Mouse (Mus musculus) hindbrain, embryonic 14.5 days (tissue): ENCODE measurements at regions not wholly inside any gene's neighbourhood (a gene's known extent, or its start where the extent isn't known, plus 50 kb on each side); places are given as distances from the start of the nearest gene placed in this dataset.

ENCODE experiments used
- ATAC-seq: fragments of 200-750 bp; cut with Nextera tagmentation; 2 replicates; pipeline ENCODE4 v1.8.0; 2017; ENCODE audit warnings: moderate number of reproducible peaks, mild to moderate bottlenecking, moderate TSS enrichment, moderate library complexity; ENCODE audit not compliant: low FRiP score
- DNase-seq: peaks from one replicate; pipeline ENCODE4 v3.0.0-alpha.2; 2015; ENCODE audit warnings: low spot score
- H3K27ac ChIP-seq: fragments of 300-500 bp; sonication (generic); 2 replicates; pipeline ENCODE4 v1.5.1; 2014; ENCODE audit warnings: mild to moderate bottlenecking, moderate library complexity
- H3K27me3 ChIP-seq: fragments of 300-500 bp; sonication (generic); 2 replicates; pipeline ENCODE4 v1.6.1; 2014; ENCODE audit warnings: mild to moderate bottlenecking, low read length, mixed read lengths; ENCODE audit not compliant: control insufficient read depth, insufficient read depth
- H3K36me3 ChIP-seq: fragments of 300-500 bp; sonication (generic); replicated peaks from 2 replicates; pipeline ENCODE4 v1.6.1; 2014; ENCODE audit not compliant: control insufficient read depth, insufficient read depth
- H3K4me1 ChIP-seq: fragments of 300-500 bp; sonication (generic); replicated peaks from 2 replicates; pipeline ENCODE4 v1.6.1; 2014; ENCODE audit warnings: antibody characterized with exemption, low read length, mixed read lengths; ENCODE audit not compliant: control insufficient read depth, insufficient read depth
- H3K4me2 ChIP-seq: fragments of 300-500 bp; sonication (generic); replicated peaks from 2 replicates; pipeline ENCODE4 v1.6.1; 2014; ENCODE audit warnings: mild to moderate bottlenecking, moderate library complexity
- H3K4me3 ChIP-seq: fragments of 300-500 bp; sonication (generic); replicated peaks from 2 replicates; pipeline ENCODE4 v1.5.1; 2014; ENCODE audit warnings: mild to moderate bottlenecking, low read length
- H3K9ac ChIP-seq: fragments of 300-500 bp; sonication (generic); 2 replicates; pipeline ENCODE4 v1.6.1; 2014
- H3K9me3 ChIP-seq: fragments of 300-500 bp; sonication (generic); 2 replicates; pipeline ENCODE4 v1.6.1; 2016; ENCODE audit warnings: low read length; ENCODE audit not compliant: control insufficient read depth
- WGBS: fragments of 180-500 bp; shearing (Covaris S2); extraction: QIAGEN DNeasy Blood & Tissue Kit; methylation state at CpG from one replicate; pipeline ENCODE4 v1.1.7; 2014; 5-methylcytosine and 5-hydroxymethylcytosine counted together

- no peaks in the 10 kb centered on the region for H3K9me3 ChIP-seq
- no peak overlapping the region for H3K9ac ChIP-seq
- 0 out of 2 replicates have a peak, but pooled peaks cover 2% of the 10 kb centered on the region for H3K4me1 ChIP-seq
- no peak overlapping the region for H3K4me2 ChIP-seq
- no peak overlapping the region for H3K4me3 ChIP-seq
- no peak overlapping the region; the same call in 1 of the 2 replicates for H3K27ac ChIP-seq
- 51% methylated on average over 5 of the region's 5 CpGs for WGBS
- DNase-seq (no peak), ATAC-seq (no peak)
- H3K27me3 ChIP-seq = no peaks in the 10 kb centered on the region
- H3K36me3 ChIP-seq = no peaks in the 10 kb centered on the region
Observed at GRCm38 (mm10) chr17:4472412-4472811, 521.7 kb upstream of the Arid1b start.

GRCm38 (mm10) chr17:4474350-4474749 lies 519.8 kb upstream of the Arid1b start:
- Histone ChIP-seq H3K4me3 (no peak overlapping the region), H3K27me3 (no peaks in the 10 kb centered on the region), H3K4me1 (0 out of 2 replicates have a peak, but pooled peaks cover 2% of the 10 kb centered on the region), H3K36me3 (no peaks in the 10 kb centered on the region), H3K9ac (no peak overlapping the region), H3K4me2 (no peak overlapping the region), H3K27ac (no peak overlapping the region), H3K9me3 (no peaks in the 10 kb centered on the region)
- DNase-seq (no peak), ATAC-seq (no peak)
- 67% methylated on average over 5 of the region's 5 CpGs for WGBS

GRCm38 (mm10) chr17:4475665-4476064 lies 518.5 kb upstream of the Arid1b start:
- Histone ChIP-seq H3K36me3 (no peaks in the 10 kb centered on the region), H3K4me2 (no peak overlapping the region), H3K9ac (no peak overlapping the region), H3K4me1 (0 out of 2 replicates have a peak, but pooled peaks cover 2% of the 10 kb centered on the region), H3K27ac (no peak overlapping the region), H3K27me3 (no peaks in the 10 kb centered on the region), H3K9me3 (no peaks in the 10 kb centered on the region), H3K4me3 (no peak overlapping the region)
- WGBS = 90% methylated on average over 3 of the region's 3 CpGs
- no peak for ATAC-seq
- DNase-seq = no peak

GRCm38 (mm10) chr17:4494392-4494791 lies 499.7 kb upstream of the Arid1b start:
- DNase-seq (no peak), ATAC-seq (no peak)
- peaks cover 12% of the 10 kb centered on the region for H3K4me1 ChIP-seq
- no peaks in the 10 kb centered on the region for H3K27me3 ChIP-seq
- H3K36me3 ChIP-seq = no peaks in the 10 kb centered on the region
- no peak overlapping the region for H3K4me3 ChIP-seq
- WGBS = 96% methylated on average over 2 of the region's 2 CpGs
- H3K9ac ChIP-seq = no peak overlapping the region
- H3K9me3 ChIP-seq = no peaks in the 10 kb centered on the region
- no peak overlapping the region for H3K4me2 ChIP-seq
- H3K27ac ChIP-seq = no peak overlapping the region

- Histone ChIP-seq H3K36me3 (no peaks in the 10 kb centered on the region), H3K4me1 (peaks cover 8% of the 10 kb centered on the region), H3K4me3 (no peak overlapping the region), H3K9me3 (no peaks in the 10 kb centered on the region), H3K27ac (no peak overlapping the region), H3K9ac (no peak overlapping the region), H3K27me3 (no peaks in the 10 kb centered on the region), H3K4me2 (no peak overlapping the region)
- no peak for ATAC-seq
- 59% methylated on average over 5 of the region's 5 CpGs for WGBS
- no peak for DNase-seq
Observed at GRCm38 (mm10) chr17:4500504-4500903, 493.6 kb upstream of the Arid1b start.

- Histone ChIP-seq H3K4me1 (peaks cover 8% of the 10 kb centered on the region), H3K9me3 (no peaks in the 10 kb centered on the region), H3K27me3 (no peaks in the 10 kb centered on the region), H3K4me3 (no peak overlapping the region), H3K9ac (no peak overlapping the region), H3K27ac (no peak overlapping the region), H3K36me3 (no peaks in the 10 kb centered on the region), H3K4me2 (no peak overlapping the region)
- DNase-seq = no peak
- WGBS = 80% methylated on average over 1 of the region's 1 CpGs
- ATAC-seq = no peak
Observed at GRCm38 (mm10) chr17:4501029-4501428, 493.1 kb upstream of the Arid1b start.

GRCm38 (mm10) chr17:4504951-4505350 lies 489.2 kb upstream of the Arid1b start:
- ATAC-seq (no peak), DNase-seq (no peak)
- H3K27ac ChIP-seq = no peak overlapping the region
- no peak overlapping the region for H3K4me3 ChIP-seq
- H3K4me1 ChIP-seq = no peaks in the 10 kb centered on the region
- H3K9ac ChIP-seq = no peak overlapping the region
- 67% methylated on average over 6 of the region's 6 CpGs for WGBS
- no peaks in the 10 kb centered on the region for H3K27me3 ChIP-seq
- no peaks in the 10 kb centered on the region for H3K36me3 ChIP-seq
- no peaks in the 10 kb centered on the region for H3K9me3 ChIP-seq
- no peak overlapping the region for H3K4me2 ChIP-seq

- Histone ChIP-seq H3K9ac (no peak overlapping the region), H3K4me1 (no peaks in the 10 kb centered on the region), H3K9me3 (no peaks in the 10 kb centered on the region), H3K4me3 (no peak overlapping the region), H3K36me3 (no peaks in the 10 kb centered on the region), H3K4me2 (no peak overlapping the region), H3K27me3 (no peaks in the 10 kb centered on the region), H3K27ac (no peak overlapping the region)
- no peak for DNase-seq
- no peak for ATAC-seq
- whole genome bisulfite sequencing = 69% methylated on average over 3 of the region's 3 CpGs
Observed at GRCm38 (mm10) chr17:4509506-4509905, 484.6 kb upstream of the Arid1b start.

GRCm38 (mm10) chr17:4516141-4516540 lies 478.0 kb upstream of the Arid1b start:
- H3K4me2 ChIP-seq = no peak overlapping the region
- H3K36me3 ChIP-seq = no peaks in the 10 kb centered on the region
- 78% methylated on average over 7 of the region's 7 CpGs for WGBS
- H3K4me3 ChIP-seq = no peak overlapping the region
- ATAC-seq = no peak
- H3K27ac ChIP-seq = 0 out of 2 replicates have a peak overlapping the region, but pooled peaks have one; percentile 26
- DNase-seq = no peak
- H3K4me1 ChIP-seq = 0 out of 2 replicates have a peak, but pooled peaks cover 4% of the 10 kb centered on the region
- H3K27me3 ChIP-seq = no peaks in the 10 kb centered on the region
- H3K9ac ChIP-seq = no peak overlapping the region
- H3K9me3 ChIP-seq = no peaks in the 10 kb centered on the region

- peak; percentile 57 for DNase-seq
- Histone ChIP-seq H3K4me1 (0 out of 2 replicates have a peak, but pooled peaks cover 4% of the 10 kb centered on the region), H3K4me3 (no peak overlapping the region), H3K27ac (no peak overlapping the region), H3K4me2 (no peak overlapping the region), H3K27me3 (no peaks in the 10 kb centered on the region), H3K9me3 (no peaks in the 10 kb centered on the region), H3K36me3 (no peaks in the 10 kb centered on the region), H3K9ac (no peak overlapping the region)
- WGBS = 43% methylated on average over 3 of the region's 3 CpGs
- no peak for ATAC-seq
Observed at GRCm38 (mm10) chr17:4516846-4517245, 477.3 kb upstream of the Arid1b start.
